Mouse (Mus musculus) limb, embryonic 14.5 days (tissue): Measurements from ENCODE around the gene Acsf3. TPM values are rescaled to one million over a fixed set of nuclear protein-coding genes. Genes with fewer than 3 reads are reported as not detected.
A peak's percentile ranks its signal among the peaks of the same experiment; 100 is the strongest.

Experiments
- ATAC-seq: fragments of 200-750 bp; cut with Nextera tagmentation; 2 replicates; pipeline ENCODE4 v1.8.0; 2017; ENCODE audit warnings: low read depth, moderate number of reproducible peaks, moderate TSS enrichment; ENCODE audit not compliant: low FRiP score
- DNase-seq: peaks from one replicate; pipeline ENCODE4 v3.0.0-alpha.2; 2015; ENCODE audit warnings: low spot score
- H3K27ac ChIP-seq: fragments of 300-500 bp; sonication (generic); replicated peaks from 2 replicates; pipeline ENCODE4 v1.5.1; 2014; ENCODE audit warnings: low read depth, mild to moderate bottlenecking, low read length, moderate library complexity, mixed read lengths
- H3K27me3 ChIP-seq: fragments of 300-500 bp; sonication (generic); 2 replicates; pipeline ENCODE4 v1.6.1; 2014; ENCODE audit warnings: low read length, mixed read lengths; ENCODE audit not compliant: control insufficient read depth, insufficient read depth
- H3K36me3 ChIP-seq: fragments of 300-500 bp; sonication (generic); 2 replicates; pipeline ENCODE4 v1.6.1; 2014; ENCODE audit warnings: mild to moderate bottlenecking, low read length, moderate library complexity, mixed read lengths; ENCODE audit not compliant: control insufficient read depth, insufficient read depth
- H3K4me1 ChIP-seq: fragments of 300-500 bp; sonication (generic); 2 replicates; pipeline ENCODE4 v1.6.1; 2014; ENCODE audit warnings: antibody characterized with exemption, low read length, mixed read lengths; ENCODE audit not compliant: control insufficient read depth, insufficient read depth
- H3K4me2 ChIP-seq: fragments of 300-500 bp; sonication (generic); replicated peaks from 2 replicates; pipeline ENCODE4 v1.6.1; 2014; ENCODE audit warnings: low read depth, mild to moderate bottlenecking, low read length, moderate library complexity; ENCODE audit not compliant: severe bottlenecking
- H3K4me3 ChIP-seq: fragments of 300-500 bp; sonication (generic); replicated peaks from 2 replicates; pipeline ENCODE4 v1.5.1; 2014; ENCODE audit warnings: low read length
- H3K9ac ChIP-seq: fragments of 300-500 bp; sonication (generic); 2 replicates; pipeline ENCODE4 v1.6.1; 2014; ENCODE audit warnings: mild to moderate bottlenecking, low read depth, low read length, moderate library complexity; ENCODE audit not compliant: severe bottlenecking
- H3K9me3 ChIP-seq: fragments of 300-500 bp; sonication (generic); 2 replicates; pipeline ENCODE4 v1.6.1; 2016; ENCODE audit warnings: low read length; ENCODE audit not compliant: control insufficient read depth
- POLR2A ChIP-seq: fragments of 200-500 bp; IDR thresholded peaks from 2 replicates; pipeline ENCODE4 v1.8.0; 2012; ENCODE audit warnings: inconsistent platforms, mild to moderate bottlenecking, moderate library complexity, borderline replicate concordance; ENCODE audit not compliant: insufficient read depth, insufficient read length; ENCODE audit errors: extremely low read depth
- WGBS: fragments of 180-500 bp; shearing (Covaris S2); extraction: QIAGEN DNeasy Blood & Tissue Kit; methylation state at CpG from one replicate; pipeline ENCODE4 v1.1.7; 2014; 5-methylcytosine and 5-hydroxymethylcytosine counted together
- polyA plus RNA-seq, 2 experiments: library from polyadenylated mRNA; depleted of rRNA in 1 of 2; stranded (reverse) in 1 of 2; unstranded in 1 of 2; fragments of >200 nt; fragmentation: Nextera tagmentation in 1 of 2; extraction: Ambion mirVana in 1 of 2; gene quantifications; 2 replicates each; pipeline versions ENCODE4 v1.2.1 to v1.2.3; 2012 to 2014

Gene Acsf3
- polyA plus RNA-seq, 2 experiments, result 15.4 to 19.1 TPM

DNA sequence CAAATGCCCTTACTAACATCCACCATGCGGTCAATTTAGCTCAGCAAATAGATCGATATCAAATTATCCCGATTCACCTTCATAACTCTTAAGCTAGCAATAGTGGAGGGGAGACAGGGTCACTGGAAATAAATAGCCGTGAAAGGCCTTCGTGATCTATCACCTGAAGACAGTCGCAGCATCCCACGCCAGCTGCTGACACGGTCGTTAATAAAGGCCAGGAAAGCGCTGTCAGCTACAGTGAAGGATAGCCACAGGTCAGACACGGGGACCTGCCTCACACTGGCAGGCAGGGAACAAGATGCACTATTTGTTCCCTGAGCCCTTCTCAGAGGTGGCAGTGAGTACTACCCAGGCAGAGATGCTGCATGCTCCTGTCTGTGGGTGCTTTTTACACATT, 44.5 kb downstream of the Acsf3 start:
- Histone ChIP-seq H3K9me3 (no peaks in the 10 kb centered on the region), H3K27me3 (no peaks in the 10 kb centered on the region), H3K4me1 (peaks cover 3% of the 10 kb centered on the region; the same call in 1 of the 2 replicates), H3K9ac (no peak overlapping the region), H3K4me2 (no peak overlapping the region), H3K36me3 (peaks cover 9% of the 10 kb centered on the region), H3K27ac (no peak overlapping the region), H3K4me3 (no peak overlapping the region)
- ATAC-seq, result no peak
- 59% methylated on average over 11 of the region's 11 CpGs for WGBS
- DNase-seq, result no peak
- TF ChIP-seq POLR2A, result no peak

DNA sequence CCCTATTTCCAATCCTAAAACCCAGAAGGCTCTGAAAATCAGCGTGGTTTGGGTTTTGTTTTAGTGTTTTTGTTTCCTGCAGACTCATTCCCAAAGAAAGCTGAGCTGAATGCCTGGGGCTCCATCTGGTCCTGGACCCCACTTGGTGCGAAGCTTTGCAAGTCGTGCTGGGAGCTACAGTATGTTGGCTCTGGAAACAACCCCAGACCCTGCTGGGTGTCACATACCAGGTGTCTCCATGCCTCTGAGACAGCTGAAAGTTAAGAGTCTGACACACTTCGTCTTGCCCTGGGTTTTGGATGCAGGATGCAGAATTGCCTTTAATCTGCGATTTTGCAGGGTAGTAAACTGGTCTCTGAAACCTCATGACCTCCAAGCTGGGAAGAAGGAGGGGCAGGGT, 49.3 kb downstream of the Acsf3 start:
- no peak for ATAC-seq
- Histone ChIP-seq H3K9me3 (no peaks in the 10 kb centered on the region), H3K4me2 (no peak overlapping the region), H3K4me3 (no peak overlapping the region), H3K27me3 (no peaks in the 10 kb centered on the region), H3K27ac (0 out of 2 replicates have a peak overlapping the region, but pooled peaks have one; percentile 13), H3K9ac (peak overlapping the region; percentile 16; the same call in 1 of the 2 replicates), H3K36me3 (no peaks in the 10 kb centered on the region), H3K4me1 (peaks cover 3% of the 10 kb centered on the region; the same call in 1 of the 2 replicates)
- no peak for DNase-seq
- 10% methylated on average over 5 of the region's 5 CpGs for WGBS
- no peak for TF ChIP-seq POLR2A

DNA sequence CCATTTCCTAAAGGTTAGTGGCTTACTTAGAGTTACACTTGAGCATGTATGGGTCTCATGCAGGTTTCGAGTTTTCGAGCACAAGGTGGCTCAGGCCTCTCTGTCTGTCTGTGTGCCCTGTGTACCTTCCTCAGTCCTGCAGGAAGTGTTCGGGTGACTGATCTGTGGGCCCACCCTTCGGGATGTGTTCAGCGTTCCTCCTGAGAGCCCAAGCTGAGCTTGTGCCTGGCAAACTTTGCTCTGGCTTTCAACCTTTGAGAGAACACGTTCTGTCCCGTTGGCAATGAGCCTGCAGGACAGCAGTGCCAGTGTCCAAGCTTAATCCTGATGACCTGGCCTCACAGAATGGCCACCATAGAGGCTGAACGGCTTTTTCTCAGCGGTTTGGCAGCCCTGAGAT, 49.7 kb downstream of the Acsf3 start:
- ATAC-seq (no peak), DNase-seq (no peak)
- Histone ChIP-seq H3K36me3 (no peaks in the 10 kb centered on the region), H3K27ac (no peak overlapping the region), H3K27me3 (no peaks in the 10 kb centered on the region), H3K4me1 (peaks cover 3% of the 10 kb centered on the region; the same call in 1 of the 2 replicates), H3K9me3 (no peaks in the 10 kb centered on the region), H3K4me2 (no peak overlapping the region), H3K9ac (peak overlapping the region; percentile 16; the same call in 1 of the 2 replicates), H3K4me3 (no peak overlapping the region)
- 65% methylated on average over 9 of the region's 9 CpGs for WGBS
- TF ChIP-seq POLR2A, result no peak

DNA sequence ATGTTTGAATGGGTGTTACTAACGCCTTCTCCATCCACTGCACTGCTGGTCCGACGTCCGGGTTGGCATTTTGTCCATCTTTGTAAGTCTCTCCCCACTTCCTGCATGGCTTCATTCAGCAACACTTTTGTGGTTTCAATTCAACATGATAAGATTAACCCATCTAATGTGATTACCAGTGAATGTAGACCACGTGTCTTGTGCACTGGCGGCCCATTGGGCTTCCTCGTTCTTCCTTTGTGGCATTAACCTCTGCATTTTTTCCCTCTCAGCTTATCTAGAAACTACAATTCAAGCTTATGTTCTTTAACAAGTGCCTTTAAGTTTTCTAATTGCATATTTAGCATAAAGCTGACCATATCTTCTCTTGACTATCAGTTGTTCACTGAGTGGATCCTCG, 50.1 kb downstream of the Acsf3 start:
- Histone ChIP-seq H3K4me3 (no peak overlapping the region), H3K36me3 (no peaks in the 10 kb centered on the region), H3K9me3 (no peaks in the 10 kb centered on the region), H3K4me1 (peaks cover 3% of the 10 kb centered on the region; the same call in 1 of the 2 replicates), H3K27ac (no peak overlapping the region), H3K4me2 (no peak overlapping the region), H3K9ac (no peak overlapping the region), H3K27me3 (no peaks in the 10 kb centered on the region)
- TF ChIP-seq POLR2A, result no peak
- 82% methylated on average over 8 of the region's 8 CpGs for whole genome bisulfite sequencing
- ATAC-seq (no peak), DNase-seq (no peak)

DNA sequence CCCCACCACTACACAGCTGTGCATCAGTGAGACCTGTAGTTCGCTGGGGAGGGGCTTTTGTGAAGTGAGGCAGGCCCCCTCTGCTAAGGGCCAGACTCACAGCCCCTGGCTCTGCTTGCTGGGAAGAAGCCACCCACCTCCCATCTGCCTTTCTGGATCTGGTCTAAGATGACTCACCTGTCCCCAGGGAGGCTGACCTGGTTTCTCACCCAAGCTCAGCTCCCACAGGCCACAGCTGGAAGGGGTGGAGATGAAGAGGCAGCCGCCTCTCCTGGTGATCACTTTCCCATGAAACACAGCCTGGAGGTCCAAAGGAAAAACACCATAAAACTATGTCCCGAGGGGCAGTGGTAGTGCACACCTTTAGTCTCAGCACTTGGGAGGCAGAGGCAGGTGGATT, 54.1 kb downstream of the Acsf3 start:
- no peaks in the 10 kb centered on the region for H3K36me3 ChIP-seq
- no peak for ATAC-seq

DNA sequence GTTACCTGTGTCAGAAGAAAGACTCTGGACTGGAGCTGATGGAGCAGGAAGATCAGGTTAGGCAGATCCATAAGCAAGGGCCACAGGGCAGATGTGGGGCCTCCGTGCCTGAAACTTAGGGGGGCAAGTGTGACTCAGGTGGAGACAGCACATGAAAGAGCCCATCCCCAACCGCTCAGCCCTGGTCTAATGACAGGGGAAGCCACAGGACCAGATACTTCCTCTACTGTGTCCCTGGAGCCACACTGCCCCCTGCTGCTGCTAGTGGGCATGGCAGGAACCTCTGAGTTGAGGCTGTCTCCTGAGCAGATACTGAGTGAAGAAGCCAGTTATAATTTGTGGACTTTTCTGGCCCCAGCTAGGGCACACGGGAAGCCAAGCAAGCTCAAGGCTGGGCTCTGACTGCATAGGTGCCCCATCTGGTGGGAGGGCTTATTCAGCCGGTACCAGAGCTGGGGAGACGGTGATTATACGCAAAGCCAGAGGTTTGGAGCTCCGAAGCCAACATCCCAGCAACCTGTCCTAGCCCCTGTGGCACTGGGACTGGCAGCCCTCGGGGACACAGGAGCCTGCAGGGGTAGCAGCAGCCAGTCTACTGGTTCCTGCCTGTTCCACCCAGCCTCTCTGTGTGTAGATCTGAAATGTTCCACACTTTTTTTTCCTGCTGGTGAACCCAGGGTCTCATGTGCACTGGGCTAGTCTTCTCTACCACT, 55.2 kb downstream of the Acsf3 start:
- no peak overlapping the region for H3K9ac ChIP-seq
- H3K4me1 ChIP-seq, result no peaks in the 10 kb centered on the region
- no peaks in the 10 kb centered on the region for H3K9me3 ChIP-seq
- DNase-seq (peak; percentile 79), ATAC-seq (peak; percentile 79)
- no peaks in the 10 kb centered on the region for H3K27me3 ChIP-seq
- H3K4me2 ChIP-seq, result no peak overlapping the region
- H3K4me3 ChIP-seq, result no peak overlapping the region
- H3K36me3 ChIP-seq, result no peaks in the 10 kb centered on the region
- no peak for TF ChIP-seq POLR2A
- no peak overlapping the region for H3K27ac ChIP-seq
- WGBS, result 42% methylated on average over 8 of the region's 8 CpGs

More for the DNA sequence above, 54.1 kb downstream of the Acsf3 start:
- Histone ChIP-seq H3K9ac (no peak overlapping the region), H3K27me3 (no peaks in the 10 kb centered on the region), H3K4me1 (peaks cover 3% of the 10 kb centered on the region; the same call in 1 of the 2 replicates), H3K27ac (no peak overlapping the region), H3K9me3 (no peaks in the 10 kb centered on the region), H3K4me3 (no peak overlapping the region), H3K4me2 (no peak overlapping the region)
- no peak for DNase-seq
- no peak for TF ChIP-seq POLR2A
- WGBS, result 72% methylated on average over 3 of the region's 3 CpGs
